Mouse (Mus musculus) thymus, postnatal 36 days (tissue): ENCODE measurements at regions not wholly inside any gene's neighbourhood (a gene's known extent, or its start where the extent isn't known, plus 50 kb on each side); places are given as distances from the start of the nearest gene placed in this dataset.
A peak's percentile ranks its signal among the peaks of the same experiment; 100 is the strongest.

ENCODE experiments used
- DNase-seq, 2 experiments: peaks; one replicate each; pipeline ENCODE4 v3.0.0; 2022; ENCODE audit warnings: mixed read lengths in 2 of 2

DNA sequence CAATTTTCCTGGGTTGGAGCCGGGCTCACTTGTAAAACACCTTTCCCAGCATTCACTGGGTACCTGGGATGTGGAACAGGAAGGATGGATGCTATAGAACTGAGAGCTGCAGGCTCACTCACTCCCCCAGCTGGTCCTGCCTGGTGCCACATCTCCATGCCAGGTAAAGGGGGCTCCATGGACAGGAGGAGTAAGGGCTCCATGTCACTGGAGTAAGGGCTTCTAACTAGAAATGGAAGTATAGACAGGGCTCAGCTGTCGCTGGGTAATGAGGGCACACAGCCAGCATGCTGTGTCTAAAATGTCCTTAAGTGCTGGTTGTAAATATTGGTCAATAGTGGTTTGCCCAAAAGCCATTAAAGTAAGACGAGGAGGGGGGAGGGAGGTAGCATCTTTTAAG is 99.4 kb upstream of the Gpr12 start:
- DNase-seq, result no peak

DNA sequence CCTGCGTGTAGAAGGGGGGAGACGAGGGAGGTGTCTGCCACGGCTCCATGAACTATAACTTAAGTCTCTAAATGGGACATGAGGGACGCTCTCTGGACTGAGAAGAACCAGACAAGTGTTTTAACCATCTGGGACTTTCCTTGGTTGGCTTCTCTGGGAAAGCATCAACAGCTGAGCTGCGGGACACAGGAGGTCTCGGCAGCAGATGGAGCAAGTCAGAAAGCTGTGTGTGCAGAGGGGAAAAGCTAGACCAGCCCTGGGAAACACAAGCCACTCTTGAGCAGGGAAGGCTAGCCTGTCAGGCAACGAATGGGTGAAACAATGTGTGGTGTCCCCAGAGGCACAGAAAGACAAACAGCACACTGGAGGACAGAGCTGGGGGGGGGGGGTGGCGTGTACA is 98.5 kb upstream of the Gpr12 start:
- no peak for DNase-seq

DNA sequence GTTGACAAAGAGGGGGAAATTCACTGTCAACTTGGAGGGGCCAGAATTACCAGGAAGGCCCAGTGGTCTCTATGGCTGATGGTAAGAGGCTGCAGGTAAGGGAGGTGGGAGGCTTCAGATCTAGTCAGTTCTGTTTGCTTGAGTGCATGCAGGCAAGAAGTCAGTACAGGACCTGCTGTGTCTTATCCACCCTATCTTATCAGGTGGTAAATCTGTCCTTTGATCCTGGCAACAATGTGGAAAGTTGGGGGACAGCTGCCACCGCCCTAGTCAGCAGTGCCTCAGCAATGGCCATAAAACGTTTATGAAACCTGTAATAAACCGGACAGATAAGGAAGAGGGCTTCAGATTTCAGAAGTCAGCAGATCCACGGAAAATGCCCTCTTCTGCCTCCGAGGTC is 97.9 kb upstream of the Gpr12 start:
- no peak for DNase-seq

DNA sequence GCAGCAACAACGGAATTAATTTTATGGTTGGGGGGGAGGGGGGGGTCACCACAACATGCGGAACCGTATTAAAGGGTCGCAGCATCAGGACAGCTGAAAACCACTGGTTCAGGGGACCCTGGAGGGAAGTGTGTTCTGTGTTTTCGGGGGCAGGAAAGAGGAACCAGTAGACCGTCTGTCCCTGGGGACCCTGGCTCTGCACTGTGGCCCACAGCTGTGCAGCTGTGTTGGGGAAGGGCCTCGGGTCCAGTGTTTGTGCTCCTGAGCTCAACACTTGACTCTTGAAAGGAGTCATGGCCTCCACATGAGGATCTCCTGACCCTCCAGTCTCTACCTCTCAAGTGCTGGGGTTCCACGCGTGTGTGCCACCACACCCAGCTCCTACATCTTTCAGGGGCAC is 96.5 kb upstream of the Gpr12 start:
- no peak for DNase-seq

DNA sequence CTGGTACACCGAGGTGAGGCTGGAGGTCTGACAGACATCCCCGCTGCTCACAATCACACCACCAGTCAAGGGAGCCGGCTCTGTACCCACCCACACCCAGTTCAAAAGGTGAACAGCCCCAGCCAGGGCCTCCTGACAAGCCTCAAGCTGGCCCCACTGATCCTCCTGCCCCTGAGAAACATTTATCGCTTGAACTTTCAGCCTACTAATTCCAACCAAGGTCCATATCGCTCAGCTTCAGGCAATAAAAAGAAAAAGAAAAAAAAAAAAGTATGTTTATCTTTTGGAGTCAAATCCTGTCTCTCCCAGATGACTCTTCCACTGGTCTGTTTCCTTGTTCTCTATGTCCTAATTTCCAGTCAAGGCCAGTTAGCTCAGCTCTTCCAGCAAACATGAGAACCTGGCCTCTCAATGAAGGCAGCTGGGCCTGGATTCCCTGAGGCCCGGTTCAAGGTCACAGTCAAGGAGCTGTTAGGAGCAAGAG is 94.2 kb upstream of the Gpr12 start:
- no peak for DNase-seq

DNA sequence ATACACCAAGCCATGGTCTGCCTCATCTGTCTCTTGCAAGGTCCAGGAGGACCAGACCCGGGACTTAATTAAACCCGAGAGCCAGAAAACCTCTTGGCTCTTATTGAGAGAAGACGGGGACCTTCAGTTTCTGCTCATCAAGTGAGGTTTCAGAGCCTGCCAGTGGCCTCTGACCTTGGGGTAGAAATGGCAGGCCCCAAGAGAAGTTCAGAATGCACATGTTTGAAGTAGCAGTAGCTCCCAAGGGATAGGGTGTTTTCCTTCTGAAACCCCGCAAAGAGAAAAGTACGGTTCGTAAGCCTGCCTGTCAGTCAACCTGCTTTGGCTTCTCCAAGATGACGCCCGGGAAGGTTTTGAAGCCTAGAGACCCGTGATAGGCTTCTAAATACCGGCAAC is 93.7 kb upstream of the Gpr12 start:
- no peak for DNase-seq

DNA sequence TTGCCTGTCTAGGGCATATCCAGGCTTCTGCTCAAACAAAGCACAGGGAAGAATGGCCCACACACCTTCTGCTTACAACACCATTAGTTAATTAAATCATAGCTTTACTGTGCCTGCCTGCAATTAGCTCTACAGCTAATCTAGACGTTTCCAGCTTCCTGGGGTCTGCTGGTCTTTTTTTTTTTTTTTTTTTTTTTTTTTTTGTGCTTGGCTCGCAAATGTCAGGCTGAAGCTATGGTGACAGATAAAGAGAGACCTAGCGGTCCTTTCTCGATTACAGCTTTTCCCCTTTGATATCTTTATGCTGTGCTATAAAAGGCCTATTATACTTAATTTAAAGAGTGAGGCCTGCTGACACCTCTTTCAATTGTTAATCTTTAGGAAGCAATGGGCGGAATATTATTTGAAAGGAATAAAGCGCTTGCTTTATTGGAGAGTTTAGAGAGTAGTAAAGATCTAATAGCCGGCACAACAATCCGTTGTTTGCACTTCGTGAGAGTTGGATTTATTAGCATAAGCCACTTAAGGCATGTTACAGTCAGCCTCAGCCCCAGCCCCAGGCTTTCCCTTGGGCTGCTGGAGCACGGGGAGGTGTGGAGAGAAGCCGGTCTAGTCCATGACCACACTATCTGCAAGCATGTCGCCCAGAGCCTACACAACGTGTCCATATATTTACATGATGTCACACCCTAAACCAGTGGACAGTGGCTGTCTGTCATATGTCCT is 93.2 kb upstream of the Gpr12 start:
- no peak for DNase-seq

DNA sequence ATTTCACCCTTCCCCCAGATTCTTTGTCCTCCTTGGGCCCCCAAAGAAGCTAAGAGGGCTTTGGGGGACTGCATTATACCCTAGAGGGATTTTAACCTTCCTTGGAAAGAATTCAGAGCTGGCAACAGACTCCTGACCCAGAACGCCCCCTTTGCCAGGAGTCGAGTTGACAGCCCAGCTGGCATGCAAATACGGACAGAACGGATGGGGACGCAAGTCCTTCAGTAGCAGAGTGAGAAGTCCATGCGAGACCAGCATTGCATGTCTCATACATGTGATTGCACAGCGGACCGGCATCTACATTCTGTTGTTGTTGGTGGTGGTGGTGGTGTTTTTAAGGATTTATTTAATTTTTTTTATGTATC is 92.1 kb upstream of the Gpr12 start:
- no peak for DNase-seq

DNA sequence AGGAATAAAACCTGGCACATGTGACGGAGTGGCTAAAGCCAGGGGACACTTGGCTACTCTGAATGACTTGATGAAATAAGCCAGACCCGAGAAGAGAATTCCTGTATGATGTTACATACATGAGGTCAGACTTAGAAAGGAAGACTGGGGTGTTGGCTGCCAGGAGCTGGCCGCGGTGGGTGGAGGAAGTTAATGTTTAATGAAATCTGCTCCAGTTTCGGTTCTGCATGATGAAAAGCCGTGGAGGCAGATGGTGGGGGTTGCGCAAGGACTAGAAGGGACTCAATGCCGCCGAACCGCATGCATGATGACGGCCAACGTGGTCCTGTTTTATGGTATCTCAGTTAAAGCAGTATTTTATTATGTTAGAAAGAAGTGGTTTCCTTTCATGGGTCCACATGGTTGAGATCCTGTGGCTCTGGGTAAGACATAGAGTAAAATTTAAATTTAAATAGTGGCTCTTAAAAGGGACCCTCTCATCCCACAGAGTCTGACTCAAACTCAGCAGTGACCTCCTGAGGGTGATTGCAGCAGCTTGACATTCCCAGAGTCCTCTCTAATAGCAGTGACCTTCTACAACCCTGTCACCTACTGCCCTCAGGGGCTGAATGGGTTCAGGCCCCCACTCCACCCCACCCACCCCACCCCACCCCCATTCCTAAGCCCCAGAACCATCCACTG is 91.6 kb upstream of the Gpr12 start:
- DNase-seq, result no peak

DNA sequence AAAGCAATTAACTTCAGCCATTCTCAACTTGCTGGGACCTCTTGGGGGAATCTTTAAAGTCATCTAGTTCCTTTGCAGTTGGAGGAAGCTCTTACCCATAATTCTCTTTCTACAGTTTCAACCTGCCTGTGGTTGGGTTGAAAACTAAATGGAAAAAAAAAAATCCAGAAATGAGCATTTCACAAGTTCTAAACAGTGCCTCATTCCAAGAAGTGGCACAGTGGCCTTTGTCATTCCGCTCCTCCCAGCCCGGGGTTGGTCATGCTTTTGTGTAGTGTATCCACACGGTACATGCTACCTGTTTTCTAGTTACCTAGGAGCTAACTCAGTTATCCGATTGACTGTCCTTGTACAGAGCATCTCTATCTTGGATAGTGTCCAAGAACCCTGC is 90.8 kb upstream of the Gpr12 start:
- no peak for DNase-seq

DNA sequence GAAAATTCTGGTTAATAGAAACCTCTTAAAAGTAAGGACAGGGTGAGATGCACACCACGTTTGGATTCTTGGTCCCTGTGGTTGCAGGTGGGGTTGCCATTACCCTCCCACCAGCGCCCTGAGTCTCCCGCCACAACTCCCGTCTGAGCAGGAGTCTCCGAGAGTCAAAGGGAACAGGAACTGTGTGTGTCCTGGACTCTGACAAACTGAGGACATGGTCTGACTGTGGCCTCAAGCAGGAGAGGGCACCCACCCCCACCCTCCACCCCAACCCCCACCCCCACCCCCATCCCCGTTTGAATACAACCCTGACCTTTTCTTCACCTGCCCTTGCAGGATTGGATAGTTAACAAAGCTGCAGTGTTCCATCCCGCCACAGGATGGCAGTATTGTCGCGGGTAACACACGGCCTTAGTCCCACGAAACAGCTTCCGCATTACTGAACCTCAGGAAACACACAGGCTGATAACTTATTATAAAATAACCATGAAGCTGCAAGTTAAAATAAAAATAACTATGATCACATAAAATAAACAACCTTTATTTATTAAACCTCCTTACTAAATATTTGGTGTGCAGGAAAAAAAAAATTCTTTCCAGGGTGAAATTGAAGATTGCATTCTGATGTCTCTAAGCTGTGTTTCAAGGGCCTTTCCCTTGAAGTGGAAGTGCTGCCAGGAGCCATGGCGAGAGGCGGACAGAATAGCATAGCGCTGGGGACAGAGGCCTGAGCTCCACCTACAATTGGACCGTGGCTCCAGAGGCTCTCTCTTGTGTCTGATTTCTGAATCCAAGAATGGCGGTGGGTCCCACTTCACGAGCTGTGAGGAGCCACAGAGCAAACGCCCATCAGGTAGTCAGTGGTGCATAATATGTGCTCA is 90.2 kb upstream of the Gpr12 start:
- peak; percentile 46 to 47 for DNase-seq

DNA sequence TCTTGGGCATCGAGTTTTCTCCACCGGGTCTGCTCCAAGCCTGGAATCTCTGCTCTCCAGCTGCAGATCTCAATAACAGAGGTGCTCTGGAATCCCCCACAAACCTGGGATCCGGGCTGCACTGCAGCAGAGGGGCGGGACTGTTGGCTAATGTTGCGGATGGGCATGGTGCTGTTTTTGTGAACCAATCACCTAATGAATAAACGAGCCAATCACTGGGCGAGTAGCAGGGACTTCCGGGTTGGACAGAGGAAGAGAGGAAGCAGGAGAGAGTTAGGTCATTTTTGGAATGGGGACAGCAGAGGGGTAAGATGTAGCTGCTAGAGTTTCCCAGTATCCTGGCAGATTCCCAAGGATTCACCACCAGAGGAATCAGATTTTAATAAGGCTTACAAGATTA is 76.7 kb upstream of the Gpr12 start:
- DNase-seq, result no peak

DNA sequence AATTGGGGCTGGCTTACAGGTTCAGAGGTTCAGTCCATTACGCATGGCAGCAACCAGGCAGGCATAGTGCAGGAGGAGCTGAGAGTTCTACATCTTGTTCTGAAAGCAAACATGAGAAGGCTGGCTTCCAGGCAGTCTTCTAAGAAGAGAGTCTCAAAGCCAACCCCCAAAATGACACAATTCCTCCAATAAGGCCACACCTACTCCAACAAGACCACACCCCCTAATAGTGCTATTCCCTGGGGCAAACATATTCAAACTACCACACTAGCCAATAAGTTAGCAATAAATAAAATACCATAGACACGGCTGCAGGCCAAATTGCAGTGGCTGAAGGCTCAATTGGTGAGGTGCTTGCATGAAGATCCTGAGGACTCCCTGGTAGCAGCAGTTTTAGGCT is 72.2 kb upstream of the Gpr12 start:
- DNase-seq, result no peak

DNA sequence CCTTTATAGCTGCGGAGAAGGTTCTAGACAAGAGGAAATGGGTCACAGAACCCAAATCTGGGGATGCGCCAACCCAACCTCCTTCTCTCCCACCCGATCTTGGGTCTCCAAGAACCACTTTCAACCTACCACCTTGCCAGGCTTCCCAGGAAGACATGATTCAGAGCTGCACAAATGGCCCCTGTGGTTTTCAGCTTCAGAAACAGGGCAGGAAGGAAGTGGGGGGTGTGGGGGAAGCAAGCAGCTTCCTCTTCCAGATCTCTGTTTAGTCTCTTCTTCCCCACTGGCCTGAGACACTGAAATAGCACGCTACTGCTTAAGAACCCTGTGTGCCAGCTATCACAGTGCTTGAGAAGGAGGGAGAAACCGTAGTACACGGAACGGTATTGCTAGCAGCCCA is 70.4 kb upstream of the Gpr12 start:
- DNase-seq, result peak; percentile 17 to 35

DNA sequence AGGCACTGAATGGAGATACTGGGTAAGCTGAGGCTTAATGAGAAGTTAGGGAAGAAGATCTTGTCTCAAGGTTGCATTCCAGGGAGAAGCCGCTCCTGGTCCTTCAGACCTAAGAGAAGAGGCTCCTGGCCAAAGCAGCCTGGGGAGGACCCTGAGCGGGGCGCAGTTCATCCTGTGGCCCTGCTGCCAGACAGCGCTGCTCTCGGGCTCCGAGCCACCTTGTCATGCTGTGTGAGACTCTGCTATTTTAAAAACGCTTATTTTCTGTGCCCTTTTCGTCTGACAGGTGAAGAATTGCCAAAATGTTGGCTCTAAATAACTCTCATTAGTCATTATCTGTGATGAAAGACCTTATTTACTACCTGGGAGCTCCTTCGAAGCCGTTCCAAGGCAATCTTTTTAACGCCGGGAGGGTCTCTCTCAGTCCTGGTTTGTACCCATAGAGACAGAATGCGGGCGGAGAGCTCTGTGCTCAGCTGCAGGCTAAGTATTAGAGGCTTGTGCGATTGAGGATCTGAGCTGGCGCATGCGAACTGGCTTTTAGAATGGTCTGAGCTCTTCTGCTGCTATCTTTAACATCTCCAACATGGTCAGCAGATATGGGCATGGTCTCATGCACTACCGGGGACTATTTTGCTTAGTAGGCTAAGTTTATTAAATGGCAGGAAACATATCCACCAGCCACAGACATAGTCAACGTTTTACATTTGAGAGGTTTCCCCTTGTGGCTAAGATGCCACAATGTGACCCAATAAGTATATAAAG is 68.8 kb upstream of the Gpr12 start:
- DNase-seq, result no peak

DNA sequence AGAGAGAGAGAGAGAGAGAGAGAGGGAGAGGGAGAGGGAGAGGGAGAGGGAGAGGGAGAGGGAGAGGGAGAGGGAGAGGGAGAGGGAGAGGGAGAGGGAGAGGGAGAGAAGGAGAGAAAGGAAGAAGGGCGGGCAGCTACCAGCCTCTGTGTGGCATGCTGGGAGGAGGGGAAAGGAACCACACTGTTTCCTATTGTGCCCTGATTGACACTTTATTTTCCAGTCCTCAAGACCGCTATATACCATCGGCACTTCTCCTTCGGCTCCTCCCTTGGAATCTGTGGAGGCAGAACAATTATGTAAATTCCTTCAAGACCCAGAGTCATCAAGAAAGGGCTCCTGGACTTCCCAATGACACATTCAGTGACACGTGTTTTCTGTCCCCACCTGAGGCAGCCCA is 67.8 kb upstream of the Gpr12 start:
- no peak for DNase-seq

DNA sequence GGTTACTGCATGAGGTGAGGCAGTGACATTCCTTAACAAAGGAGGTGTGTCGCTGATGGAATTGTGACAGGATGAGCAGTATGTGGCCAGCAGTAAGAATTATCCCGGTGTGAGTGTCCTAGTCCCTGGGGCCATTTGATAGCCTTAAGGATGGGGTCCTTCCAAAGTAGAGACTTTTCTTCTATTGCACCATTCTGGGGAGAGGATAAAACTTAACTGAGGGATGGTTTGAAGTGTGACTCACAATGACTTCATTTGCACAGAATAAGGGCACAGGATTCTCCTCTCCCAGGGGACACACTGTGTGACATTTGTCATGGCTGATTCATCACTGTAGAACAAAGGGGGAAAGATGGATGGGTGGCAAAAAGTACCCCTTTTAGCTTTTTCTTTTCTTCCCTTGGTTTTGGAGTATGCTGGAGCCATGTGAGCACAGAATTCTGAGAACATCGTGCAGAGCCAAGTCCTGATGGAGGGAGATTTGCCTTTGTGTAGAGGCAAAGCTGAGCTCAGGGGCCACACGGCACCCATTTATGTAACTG is 63.6 kb upstream of the Gpr12 start:
- no peak for DNase-seq

DNA sequence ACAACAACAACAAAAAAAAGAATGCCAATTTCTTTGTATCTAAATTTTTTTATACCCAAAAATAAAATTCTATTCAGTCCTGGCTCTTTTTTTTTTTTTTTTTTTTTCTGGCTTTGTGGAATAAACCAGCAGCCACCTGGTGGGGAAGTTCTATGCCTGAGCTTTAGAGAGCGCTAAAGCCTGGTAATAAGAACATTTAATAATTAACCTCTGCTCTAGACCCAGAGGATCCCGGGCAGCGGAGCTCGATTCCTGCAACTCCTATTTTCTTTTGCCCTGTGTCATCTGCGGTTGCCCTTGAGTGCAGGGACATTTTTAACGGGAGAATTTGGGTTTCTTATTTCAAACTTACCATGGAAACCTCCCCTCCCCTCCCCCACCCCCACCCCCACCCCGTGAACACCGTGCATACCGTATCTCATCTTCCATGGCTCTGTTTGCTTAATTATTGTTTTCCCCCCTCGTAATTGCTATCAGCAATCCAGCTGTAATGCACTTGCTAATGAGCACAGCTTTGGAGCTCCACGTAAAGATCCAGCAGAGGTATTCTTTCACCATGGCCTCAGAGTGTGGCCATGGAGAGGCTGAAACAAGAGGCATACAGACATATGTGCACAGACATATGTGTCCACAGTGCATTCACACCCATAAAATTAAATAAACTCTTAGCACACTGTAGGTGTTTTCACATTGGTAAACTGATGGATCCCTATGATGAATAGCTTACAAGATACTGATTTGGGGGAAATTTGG is 62.8 kb upstream of the Gpr12 start:
- no peak for DNase-seq

DNA sequence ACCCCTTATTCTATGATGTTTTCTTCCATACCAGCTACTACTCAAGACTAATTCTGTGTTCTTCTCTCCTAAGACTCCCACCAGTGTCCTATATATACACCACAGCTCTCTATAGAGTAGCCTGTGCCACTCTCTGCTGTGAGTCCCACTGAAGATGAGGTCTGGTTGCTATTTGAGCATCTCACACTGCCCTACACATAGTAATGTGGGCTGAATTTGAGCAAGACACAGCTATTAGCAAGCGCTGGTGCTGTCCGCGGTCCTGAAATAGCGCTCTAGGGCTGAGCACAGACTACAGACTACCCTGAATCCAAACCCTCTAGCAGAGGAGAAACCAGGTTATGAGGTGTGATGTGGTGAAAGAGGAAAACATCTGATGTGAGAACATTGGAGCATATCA is 59.5 kb upstream of the Gpr12 start:
- DNase-seq, result peak; percentile 10 to 23

DNA sequence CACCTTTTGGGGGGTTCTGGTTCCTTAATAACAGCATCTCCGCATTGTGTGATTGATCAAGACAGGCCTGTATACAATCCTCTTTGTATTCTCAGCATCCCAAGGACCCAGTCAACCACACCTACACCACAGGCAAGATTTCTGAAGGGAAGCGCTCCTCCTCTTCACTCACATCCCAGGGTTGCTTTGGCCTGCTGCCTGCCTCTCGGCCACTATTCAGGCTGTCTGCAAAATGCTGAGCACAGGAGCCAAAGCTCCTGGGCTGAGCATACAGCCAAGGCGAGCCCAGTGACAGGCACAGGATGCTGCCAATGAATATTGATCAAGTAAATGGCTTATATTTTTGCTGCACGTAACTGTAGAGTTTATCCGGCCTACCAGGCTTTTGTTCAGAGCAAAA is 56.9 kb upstream of the Gpr12 start:
- no peak for DNase-seq

DNA sequence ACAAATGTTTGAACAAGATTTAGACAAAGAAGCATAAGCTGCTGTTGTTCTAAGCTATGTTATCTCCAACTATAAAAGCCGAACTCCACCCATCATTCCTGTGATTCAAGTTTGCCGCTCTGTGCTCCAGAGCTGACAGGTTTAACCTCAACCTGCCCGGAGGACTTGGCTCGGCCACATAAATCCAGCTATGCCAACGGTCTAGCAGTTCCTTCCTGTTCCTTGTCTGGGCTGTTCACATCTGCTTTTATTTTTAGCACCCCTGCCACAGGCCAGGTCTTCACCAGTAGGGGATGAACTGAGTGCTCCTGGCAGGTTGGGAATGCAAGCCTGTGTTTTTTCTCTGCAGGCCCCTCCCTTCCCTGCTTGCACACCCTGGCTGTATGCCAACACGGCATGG is 51.8 kb upstream of the Gpr12 start:
- DNase-seq, result no peak
